Mouse (Mus musculus): ENCODE results near the gene G6pc2.

DNA sequence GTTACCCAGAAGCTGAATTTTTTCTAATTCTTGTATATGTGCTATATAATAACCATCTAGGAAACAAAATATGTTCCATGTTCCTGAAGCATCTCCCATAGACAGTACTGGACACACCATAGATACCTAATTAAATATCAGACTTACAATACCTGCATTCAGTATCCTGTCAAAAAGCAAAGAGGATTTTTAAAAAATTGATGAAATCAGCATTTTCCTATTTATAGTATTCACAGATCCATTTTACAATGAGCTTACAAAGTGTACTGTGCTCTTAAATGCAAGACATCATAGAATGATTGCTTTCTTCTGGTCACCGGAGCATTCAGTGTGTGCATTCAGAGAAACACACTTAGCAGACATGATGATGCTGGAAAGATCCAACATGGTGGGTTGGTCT is 36.2 kb downstream of the G6pc2 start:
- no peak for TF ChIP-seq POLR2A (IDR thresholded peaks at IDR 0.05; ENCODE audit: insufficient read depth, low read depth, low read length)
- TF ChIP-seq CTCF (IDR thresholded peaks at IDR 0.05; ENCODE audit: insufficient read depth, low read depth, low read length) = no peak

All from olfactory bulb, adult 2 months (tissue).